Mouse (Mus musculus): ENCODE data around the gene Anapc15-ps.

Gene Anapc15-ps

DNA sequence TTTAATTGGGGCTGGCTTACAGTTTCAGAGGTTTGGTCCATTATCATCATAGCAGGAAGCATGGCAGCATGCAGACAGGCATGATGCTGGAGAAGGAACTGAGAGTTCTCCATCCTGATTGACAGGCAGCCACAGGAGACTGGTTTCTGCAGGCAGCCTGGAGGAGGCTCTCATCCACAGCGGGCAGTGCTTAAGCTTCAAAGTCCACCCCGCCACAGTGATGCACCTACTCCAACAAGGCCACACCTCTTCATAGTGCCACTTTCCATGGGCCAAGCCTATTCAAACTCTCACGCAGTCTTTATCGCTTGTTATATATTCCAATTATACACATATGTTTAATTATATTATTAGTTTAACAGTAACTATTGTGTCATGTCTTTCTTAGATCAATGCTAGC, 18.1 kb upstream of the Anapc15-ps start:
- no peak for DNase-seq (ENCODE audit: inconsistent ontology term)

GRCm38 (mm10) chr10:95689833-95690232, 16.6 kb upstream of the Anapc15-ps start:
- DNase-seq (ENCODE audit: inconsistent ontology term) = no peak

GRCm38 (mm10) chr10:95689058-95689457, 15.8 kb upstream of the Anapc15-ps start:
- DNase-seq (ENCODE audit: inconsistent ontology term) = no peak

- no peak for DNase-seq (ENCODE audit: inconsistent ontology term)
Measured at GRCm38 (mm10) chr10:95687558-95688141, 14.4 kb upstream of the Anapc15-ps start.

DNA sequence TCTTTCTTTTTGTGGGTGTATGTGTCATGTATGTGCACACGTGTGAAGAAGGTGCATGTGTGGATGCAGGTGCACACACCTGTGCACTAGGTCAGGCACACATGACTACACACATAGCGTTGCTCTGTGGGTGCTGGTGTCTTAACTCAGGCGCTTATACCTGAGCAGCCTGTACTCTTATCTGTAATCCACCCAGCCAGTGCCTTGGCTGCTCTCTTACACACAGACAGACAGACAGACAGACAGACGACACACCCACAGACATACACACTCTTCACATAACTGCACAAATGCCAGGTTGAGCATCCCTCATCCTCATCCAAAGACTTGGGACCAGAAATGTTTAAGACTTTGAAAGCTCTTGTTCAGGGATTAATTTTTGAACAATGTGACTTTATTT, 12.8 kb upstream of the Anapc15-ps start:
- no peak for DNase-seq (ENCODE audit: inconsistent ontology term)

DNA sequence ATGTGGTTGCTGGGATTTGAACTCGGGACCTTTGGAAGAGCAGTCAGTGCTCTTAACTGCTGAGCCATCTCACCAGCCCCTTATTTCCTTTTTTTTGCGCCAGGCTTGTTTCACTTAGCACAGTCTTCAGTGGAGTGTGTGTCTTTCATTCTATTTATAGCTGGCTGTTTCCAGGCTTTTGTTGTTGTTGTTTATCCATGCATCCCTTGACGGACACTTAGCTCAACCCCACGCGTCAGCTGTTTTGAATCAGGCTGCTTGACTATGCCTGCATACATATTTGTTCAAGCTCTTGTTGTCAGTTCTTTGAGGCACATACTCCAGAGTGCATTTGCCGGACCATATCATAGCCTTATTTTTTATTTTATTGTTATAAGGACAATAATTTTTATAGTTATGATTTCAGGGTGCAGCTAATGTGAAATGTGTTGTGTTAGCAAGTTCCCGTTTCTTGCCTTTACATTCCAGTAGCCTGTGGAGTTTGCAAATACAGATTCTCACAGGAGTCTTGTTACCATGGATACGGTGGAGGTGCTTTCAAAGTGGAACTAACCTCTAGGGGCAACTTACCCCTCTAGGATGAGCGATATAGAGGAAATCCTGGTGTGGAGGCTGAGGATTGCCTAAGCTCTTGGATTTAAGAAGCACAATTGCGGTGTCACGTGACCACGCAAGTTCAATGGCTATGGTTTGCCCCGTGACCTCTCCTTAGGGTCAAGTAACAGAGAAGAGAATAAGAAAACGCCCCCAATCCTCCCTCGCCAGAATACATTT, 11.7 kb upstream of the Anapc15-ps start:
- no peak for DNase-seq (ENCODE audit: inconsistent ontology term)

- no peak for DNase-seq (ENCODE audit: inconsistent ontology term)
Measured at GRCm38 (mm10) chr10:95684250-95684649, 11.0 kb upstream of the Anapc15-ps start.

- no peak for DNase-seq (ENCODE audit: inconsistent ontology term)
Measured at GRCm38 (mm10) chr10:95683735-95684134, 10.5 kb upstream of the Anapc15-ps start.

GRCm38 (mm10) chr10:95682964-95683363, 9.7 kb upstream of the Anapc15-ps start:
- DNase-seq (ENCODE audit: inconsistent ontology term) = peak; percentile 49

DNA sequence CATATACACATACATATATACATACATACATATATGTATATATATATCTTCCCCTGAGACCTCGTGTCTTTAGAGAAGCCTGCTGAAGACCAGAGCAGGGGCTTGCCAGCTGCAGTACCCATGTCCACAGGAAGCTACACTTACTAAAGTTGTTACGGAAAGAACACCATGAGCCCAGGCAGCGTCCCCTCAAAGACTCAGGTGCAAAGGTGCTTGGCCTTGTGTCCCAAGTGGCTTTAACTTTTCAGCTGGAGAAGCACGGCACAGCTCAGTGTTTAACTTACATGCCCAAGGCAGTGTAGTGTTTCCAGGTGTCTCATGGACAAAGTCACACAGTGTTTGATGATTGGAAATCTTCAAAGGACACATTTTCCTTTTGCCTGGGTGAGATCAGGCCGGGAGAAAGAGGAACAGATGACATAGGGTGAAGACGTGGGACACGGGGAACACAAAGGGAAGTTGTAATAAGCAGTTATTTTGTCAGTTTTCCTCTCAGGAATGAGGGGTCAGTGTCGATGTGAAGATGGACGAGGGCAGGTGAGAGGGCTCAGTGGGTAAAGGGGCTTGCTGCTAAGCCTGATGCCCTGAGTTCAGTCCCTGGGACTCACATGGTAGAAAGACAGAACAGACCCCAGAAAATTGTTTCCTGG, 9.0 kb upstream of the Anapc15-ps start:
- DNase-seq (ENCODE audit: inconsistent ontology term) = no peak

GRCm38 (mm10) chr10:95681481-95681880, 8.2 kb upstream of the Anapc15-ps start:
- DNase-seq (ENCODE audit: inconsistent ontology term) = no peak

DNA sequence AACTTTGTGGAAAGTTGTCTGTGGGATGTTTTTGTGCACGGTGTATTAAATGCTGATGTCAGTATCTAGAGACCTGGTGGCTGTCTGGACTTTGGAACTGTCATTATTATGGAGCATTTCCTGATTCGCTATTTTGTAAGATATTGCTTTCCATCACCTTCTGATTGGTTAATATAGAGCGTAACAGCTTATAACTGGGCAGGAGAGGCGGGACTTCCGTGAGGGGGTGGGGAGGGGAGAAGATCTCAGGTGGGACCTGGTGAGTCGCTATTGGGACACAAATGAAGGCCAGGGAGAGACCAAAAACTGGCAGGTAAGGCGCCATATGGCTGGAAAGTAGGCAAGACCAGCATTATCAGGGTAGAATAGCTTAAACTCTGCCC, 7.8 kb upstream of the Anapc15-ps start:
- no peak for DNase-seq (ENCODE audit: inconsistent ontology term)

DNA sequence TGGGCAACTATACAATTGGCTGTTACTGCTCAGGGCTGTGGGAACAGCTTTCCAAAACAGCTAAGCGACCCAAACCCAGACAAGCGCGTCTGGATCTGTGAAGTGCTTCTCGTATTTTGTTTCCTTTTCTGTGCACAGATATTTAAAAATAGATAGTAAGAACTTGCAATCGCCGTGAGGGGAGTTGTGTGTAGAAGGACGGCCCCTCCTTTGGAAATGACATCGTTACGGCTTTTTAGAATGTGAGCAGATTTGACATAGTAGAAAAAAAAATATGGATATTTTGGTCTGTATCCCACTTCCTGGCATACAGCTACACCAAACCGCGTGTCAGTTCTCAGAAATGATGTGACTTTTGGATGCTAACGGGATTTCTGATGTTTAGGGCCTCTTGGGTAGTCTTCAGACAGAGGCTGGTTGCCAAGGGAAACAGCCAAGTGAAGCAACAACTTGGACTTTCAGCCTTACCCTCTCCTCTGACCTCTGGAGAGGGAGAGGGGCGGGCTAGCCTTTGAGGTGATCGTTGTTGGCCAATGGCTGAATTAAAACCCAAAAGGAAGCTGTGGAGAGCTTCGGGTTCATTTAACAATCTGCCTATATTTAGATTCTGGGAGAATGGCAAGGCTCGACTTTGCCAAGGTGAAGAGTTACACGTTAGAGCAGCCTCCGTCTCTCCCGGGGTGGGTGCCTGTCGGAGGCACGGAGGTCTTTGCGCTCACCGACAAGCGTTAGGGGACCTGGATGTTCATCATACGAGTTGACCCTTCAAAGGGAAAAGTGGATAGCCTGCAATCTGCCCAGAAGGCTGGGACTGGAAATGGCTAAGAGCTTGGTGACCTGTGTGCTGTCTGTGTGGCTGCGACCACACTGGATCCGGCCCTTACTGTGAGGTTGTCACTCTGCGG, 7.2 kb upstream of the Anapc15-ps start:
- DNase-seq (ENCODE audit: inconsistent ontology term) = no peak

DNA sequence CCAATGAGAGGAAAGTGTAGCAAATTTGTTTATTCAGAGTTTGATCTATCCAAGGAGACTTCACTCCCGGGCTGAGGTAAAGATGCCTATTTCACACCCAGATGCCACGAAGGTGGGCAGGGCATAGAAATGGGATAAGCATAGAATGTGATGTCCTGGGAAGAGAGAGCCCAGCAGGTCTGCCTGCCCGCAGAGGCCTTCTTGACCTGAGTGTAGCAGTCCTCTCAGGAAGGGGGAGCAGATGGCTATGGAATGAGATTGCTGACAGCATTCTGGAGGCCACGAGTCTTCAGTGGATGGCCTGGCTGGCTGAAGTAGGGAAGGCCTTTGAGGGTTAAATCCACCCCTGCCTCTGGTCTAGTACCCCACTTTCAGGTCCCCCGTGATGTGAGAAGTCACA, 5.9 kb upstream of the Anapc15-ps start:
- no peak for DNase-seq (ENCODE audit: inconsistent ontology term)

DNA sequence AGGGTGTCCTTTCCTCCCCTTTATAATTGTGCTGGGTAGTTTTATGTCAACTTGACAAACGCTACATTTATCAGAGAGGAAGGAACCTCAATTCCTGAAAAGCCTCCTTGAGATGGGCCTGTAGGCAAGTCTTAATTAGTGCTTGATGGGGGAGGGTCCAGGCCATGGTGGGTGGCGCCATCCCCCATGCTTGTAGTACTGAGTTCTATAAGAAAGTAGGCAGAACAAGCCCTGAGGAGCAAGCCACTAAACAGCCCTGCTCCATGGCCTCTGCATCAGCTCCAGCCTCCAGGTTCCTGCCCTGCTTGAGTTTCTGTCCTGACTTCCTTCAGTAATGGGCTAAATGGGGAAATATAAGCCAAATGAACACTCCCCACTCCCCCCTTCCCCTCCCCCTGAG, 5.4 kb upstream of the Anapc15-ps start:
- no peak for DNase-seq (ENCODE audit: inconsistent ontology term)

GRCm38 (mm10) chr10:95678241-95678640, 5.0 kb upstream of the Anapc15-ps start:
- no peak for DNase-seq (ENCODE audit: inconsistent ontology term)

- no peak for DNase-seq (ENCODE audit: inconsistent ontology term)
Measured at GRCm38 (mm10) chr10:95677356-95678109, 4.3 kb upstream of the Anapc15-ps start.

DNA sequence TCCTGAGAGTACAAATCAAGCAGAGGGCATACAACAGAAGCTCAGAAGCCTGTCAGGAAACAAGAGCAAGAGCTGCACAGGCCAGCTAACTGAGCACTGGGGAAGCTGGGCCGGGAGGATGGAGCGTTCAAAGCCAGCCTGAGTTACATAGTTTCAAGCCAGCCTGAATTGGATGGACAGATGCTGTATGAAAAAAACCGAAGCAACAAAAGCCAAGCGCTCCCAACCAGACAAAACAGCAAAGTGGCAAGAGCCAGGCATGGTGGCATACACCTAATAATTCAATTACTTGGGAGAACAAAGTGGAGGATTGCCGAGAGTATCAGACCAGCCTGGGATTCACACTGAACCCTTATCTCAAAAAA, 3.7 kb upstream of the Anapc15-ps start:
- no peak for DNase-seq (ENCODE audit: inconsistent ontology term)

GRCm38 (mm10) chr10:95676387-95676786, 3.1 kb upstream of the Anapc15-ps start:
- no peak for DNase-seq (ENCODE audit: inconsistent ontology term)

- peak; percentile 46 for DNase-seq (ENCODE audit: inconsistent ontology term)
Measured at GRCm38 (mm10) chr10:95670781-95671780, 2.2 kb downstream of the Anapc15-ps start.

Data from Muller cell, postnatal 12 days (primary cell).